Mouse (Mus musculus) fat pad, adult 2 months (tissue): ENCODE results near the gene Zfc3h1.
A peak's percentile ranks its signal among the peaks of the same experiment; 100 is the strongest.

ENCODE experiments used
- DNase-seq: peaks from one replicate; pipeline ENCODE4 v3.0.0-alpha.2; 2011; ENCODE audit warnings: low read depth, low spot score; ENCODE audit errors: extremely low read depth

Zfc3h1 gene

DNA sequence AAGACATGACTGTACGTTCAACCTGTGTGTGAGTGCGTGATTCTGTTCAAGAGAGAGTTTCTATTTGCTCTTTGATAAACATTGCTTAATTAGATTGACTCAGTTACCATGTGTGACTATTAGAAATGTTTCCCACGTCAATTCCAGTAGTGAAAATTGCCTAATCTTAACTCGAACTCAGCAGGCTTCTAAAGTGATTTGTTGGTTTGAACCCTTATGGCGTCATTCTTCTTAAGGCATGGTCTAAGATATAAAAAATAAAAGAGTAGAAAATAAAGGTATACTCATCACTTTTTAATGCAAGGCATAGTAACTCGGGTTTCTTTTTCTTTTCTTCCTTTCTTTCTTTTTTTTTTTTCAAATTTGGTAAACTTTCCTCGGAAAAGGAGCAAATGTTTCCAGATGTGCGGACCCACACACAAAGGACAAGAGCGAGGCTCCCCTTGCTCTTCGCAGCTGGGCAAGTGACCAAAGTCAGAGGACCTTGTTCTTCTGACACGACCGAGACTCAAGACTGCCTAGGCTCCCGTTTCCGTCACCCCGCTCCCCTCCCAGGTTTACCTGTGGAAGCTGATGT lies 1.0 kb upstream of the Zfc3h1 start:
- DNase-seq, result no peak

GRCm38 (mm10) chr10:115385018-115386002 lies 551 bp downstream of the Zfc3h1 start:
- no peak for DNase-seq

- DNase-seq, result no peak
These were observed 3.1 kb downstream of the Zfc3h1 start for GRCm38 (mm10) chr10:115387891-115388290.

GRCm38 (mm10) chr10:115391076-115391475 lies 6.3 kb downstream of the Zfc3h1 start:
- DNase-seq, result no peak

- no peak for DNase-seq
These were observed 7.1 kb downstream of the Zfc3h1 start for GRCm38 (mm10) chr10:115391896-115392295.

GRCm38 (mm10) chr10:115406393-115406792 lies 21.6 kb downstream of the Zfc3h1 start:
- no peak for DNase-seq

GRCm38 (mm10) chr10:115413496-115413895 lies 28.7 kb downstream of the Zfc3h1 start:
- no peak for DNase-seq

GRCm38 (mm10) chr10:115414056-115414455 lies 29.3 kb downstream of the Zfc3h1 start:
- no peak for DNase-seq

DNA sequence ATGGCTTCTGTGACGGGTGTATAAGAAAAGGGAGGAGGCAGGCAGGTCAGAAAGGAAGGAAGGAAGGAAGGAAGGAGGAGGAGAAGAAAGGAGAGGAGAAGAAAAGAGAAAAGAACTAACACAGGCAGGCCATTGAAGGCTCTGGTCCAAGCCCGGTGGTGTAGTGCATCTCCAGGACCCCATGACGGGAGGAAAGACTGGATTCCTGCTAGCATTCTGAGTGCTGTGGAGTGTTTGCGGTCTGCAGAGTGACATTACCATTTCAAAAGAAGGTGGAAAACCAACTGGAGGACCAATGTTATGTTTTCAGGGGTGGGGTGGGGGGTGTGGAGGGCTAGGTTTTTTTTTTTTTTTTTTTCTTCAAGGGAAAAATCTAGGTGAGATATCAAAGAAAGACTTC lies 37.2 kb downstream of the Zfc3h1 start:
- DNase-seq, result no peak

DNA sequence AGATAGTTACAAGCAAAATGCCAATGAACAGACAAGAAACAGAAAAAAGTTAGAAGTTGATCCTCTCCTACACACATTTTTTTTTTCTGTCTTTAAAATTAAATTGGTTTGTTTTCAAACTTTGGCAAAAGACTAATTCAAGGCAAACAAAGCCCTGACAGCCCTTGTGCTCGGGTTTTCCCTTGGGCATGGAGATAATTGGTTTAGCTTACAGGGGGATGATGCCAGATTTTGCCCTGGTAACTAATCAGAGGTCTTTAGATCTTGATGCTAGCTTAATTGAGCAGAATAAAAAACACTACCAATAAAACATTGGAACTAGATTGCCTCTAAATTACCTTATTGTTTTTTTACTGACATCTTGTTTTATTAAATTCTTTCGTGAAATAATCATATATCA lies 40.6 kb downstream of the Zfc3h1 start:
- DNase-seq, result no peak

- peak; percentile 95 for DNase-seq
These were observed 52.5 kb downstream of the Zfc3h1 start for GRCm38 (mm10) chr10:115437286-115437685.

DNA sequence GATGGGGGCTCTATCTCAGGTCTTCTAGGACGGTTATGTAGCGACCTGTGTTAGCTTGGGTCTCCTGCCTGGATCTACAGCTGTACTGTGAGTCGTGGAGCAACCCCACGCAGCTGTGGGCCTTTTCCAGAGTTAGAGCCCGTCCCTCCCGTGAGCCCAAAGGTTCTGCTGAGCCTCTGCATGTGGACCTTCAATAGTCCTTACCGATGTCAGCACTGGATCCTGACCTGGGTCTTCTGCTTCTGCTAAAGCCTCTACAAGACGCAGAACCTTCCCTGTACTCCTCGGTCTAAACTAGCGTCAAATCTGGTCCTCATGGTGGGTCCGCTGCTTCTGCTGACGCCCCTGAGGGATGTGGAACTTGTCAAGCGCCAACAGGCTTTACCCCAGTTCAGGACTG lies 63.9 kb downstream of the Zfc3h1 start:
- no peak for DNase-seq

- no peak for DNase-seq
These were observed 72.7 kb downstream of the Zfc3h1 start for GRCm38 (mm10) chr10:115457368-115458021.

DNA sequence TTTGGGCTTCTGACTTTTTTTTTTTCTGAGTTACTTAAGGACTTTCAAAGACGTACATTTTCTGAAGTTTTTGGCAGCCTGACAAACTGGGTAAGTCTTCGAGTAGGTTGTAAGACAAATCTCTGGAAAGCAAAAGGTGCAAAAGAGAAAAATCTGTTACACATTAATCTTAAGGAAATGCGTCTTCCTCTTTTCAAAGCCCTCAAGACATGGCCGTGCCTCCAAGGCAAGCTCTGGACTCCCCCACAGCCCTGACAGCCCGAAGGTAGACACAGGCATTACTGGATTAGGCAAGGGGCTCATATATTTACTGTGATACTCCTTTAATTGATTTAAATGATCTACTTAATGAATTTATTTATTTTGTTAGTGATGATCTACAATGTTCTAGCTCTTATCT lies 77.9 kb downstream of the Zfc3h1 start:
- DNase-seq, result no peak

DNA sequence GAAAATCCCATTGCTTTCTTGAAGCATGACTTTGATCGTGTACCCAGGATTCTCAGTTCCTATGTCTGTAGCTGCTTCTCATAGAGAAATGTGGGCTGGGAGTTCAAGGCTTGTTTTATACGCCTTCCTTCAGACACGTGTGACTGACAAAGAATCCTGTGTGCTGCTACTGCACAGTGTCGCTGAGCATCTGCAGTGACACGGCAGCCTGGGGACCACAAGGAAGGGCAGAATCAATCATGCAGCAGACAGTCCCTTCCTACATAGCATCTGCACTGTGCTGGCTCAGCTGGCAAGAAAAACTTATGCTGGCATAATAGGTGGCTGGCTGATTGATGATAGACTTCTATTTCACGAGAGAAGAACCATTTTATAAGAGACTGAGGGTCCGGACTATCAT lies 80.3 kb downstream of the Zfc3h1 start:
- no peak for DNase-seq

DNA sequence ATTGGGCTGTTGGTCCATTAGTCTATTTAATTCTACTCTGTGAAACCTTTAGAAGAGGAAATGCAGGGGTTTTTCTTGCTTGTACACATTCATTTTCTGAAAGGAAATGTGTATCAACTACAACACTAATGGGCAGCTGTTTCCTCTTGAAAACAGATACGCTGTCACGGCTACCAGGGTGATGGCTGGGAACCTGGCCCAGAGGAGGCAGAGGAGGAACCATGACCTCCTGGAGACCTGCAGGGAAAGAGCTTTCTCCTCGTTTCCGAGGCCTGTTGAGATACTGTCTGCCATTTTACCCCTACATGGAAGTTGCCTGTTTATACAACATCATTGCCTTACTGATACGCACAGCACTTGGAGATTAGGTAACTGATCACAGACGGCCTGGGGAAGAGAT lies 81.0 kb downstream of the Zfc3h1 start:
- DNase-seq, result no peak

GRCm38 (mm10) chr10:115467985-115468384 lies 83.2 kb downstream of the Zfc3h1 start:
- DNase-seq, result no peak

DNA sequence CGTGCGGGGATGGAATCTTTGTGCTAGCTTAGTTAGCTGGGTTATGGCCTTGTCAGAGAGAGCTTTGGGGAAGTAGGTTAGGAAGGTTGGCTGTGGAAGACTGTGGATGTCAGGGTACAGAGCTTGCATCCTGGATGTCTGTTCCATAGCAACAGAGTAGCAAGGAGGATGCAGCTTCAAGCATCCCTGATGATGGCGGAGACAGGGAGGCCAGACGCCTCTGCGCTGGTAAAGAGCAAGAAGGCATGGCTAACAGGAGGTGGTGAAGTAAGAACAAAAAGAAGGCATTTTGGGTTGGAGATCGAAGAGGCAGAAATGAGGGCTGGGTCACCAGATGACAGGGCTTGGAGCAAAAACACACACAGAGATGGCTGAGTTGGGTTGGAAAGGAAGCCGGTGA lies 83.9 kb downstream of the Zfc3h1 start:
- no peak for DNase-seq

DNA sequence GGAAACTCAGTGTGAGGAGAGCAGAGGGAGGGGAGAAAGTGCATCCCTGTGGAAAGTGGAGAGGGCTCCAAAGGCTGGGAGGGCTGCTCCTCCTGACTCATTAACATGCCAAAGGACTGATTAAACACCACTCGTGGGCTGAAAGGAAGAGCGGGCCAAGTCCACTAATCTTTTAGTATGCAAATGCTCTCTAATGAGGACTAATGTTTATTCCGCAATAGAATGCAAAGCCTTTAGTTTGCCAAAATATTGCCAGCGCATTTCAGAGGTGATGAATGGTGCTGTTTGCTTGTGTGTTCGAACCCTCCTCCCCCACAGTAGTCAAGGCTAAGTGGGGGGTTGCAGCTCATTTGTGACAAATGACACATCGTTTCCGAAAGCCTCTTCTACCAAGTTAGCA lies 84.3 kb downstream of the Zfc3h1 start:
- DNase-seq, result no peak

DNA sequence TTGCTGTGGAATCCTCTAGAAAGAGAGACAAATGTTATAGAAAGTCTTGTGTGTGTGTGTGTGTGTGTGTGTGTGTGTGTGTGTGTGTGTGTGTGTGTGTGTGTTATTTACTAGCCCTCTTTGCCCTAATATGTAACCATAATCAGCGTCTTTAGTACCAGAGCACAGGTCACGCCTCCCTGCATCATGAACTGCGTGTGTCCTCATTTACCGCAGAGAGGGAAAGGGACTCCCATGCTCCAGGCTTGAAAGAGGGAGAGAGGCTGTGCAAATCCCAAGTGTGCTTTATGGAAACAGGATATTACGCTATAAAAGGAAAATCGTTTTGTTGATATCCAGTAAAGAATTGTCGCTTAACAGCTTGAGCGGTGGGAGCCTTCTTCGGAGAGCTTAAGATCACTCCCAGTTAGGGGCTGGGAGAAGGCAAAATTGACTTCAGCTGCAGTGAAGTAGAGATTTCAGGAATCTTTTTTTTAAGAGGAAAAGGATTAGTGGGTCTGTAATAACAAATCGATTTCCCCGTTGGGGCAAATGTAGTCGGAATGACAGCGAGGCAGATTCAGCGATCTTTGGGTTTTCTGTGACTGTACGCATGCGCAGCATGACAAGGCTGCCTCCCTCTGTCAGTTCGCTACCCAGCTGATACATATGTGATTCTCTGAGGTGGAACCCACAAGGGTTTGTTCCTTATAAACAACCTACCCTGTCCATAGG lies 86.0 kb downstream of the Zfc3h1 start:
- DNase-seq, result no peak
